Mouse (Mus musculus) stomach, embryonic 15.5 days (tissue): ENCODE measurements at regions not wholly inside any gene's neighbourhood (a gene's known extent, or its start where the extent isn't known, plus 50 kb on each side); places are given as distances from the start of the nearest gene placed in this dataset.

Experiments
- ATAC-seq: fragments of 200-750 bp; cut with Nextera tagmentation; 2 replicates; pipeline ENCODE4 v1.8.0; 2017; ENCODE audit warnings: low read depth, moderate number of reproducible peaks, moderate TSS enrichment; ENCODE audit not compliant: insufficient read depth, low FRiP score
- H3K27ac ChIP-seq: fragments of 300-500 bp; sonication (generic); 2 replicates; pipeline ENCODE4 v1.5.1; 2015; ENCODE audit warnings: mild to moderate bottlenecking, inconsistent platforms
- H3K27me3 ChIP-seq: fragments of 300-500 bp; sonication (generic); replicated peaks from 2 replicates; pipeline ENCODE4 v1.6.1; 2015; ENCODE audit warnings: inconsistent platforms
- H3K36me3 ChIP-seq: fragments of 300-500 bp; sonication (generic); 2 replicates; pipeline ENCODE4 v1.6.1; 2015; ENCODE audit warnings: inconsistent platforms
- H3K4me1 ChIP-seq: fragments of 300-500 bp; sonication (generic); 2 replicates; pipeline ENCODE4 v1.6.1; 2015; ENCODE audit warnings: inconsistent platforms
- H3K4me2 ChIP-seq: fragments of 300-500 bp; sonication (generic); 2 replicates; pipeline ENCODE4 v1.6.1; 2015; ENCODE audit warnings: mild to moderate bottlenecking, inconsistent platforms
- H3K4me3 ChIP-seq: fragments of 300-500 bp; sonication (generic); replicated peaks from 2 replicates; pipeline ENCODE4 v1.5.1; 2015; ENCODE audit warnings: inconsistent platforms
- H3K9ac ChIP-seq: fragments of 300-500 bp; sonication (generic); 2 replicates; pipeline ENCODE4 v1.6.1; 2015; ENCODE audit warnings: inconsistent platforms
- H3K9me3 ChIP-seq: fragments of 300-500 bp; sonication (generic); 2 replicates; pipeline ENCODE4 v1.6.1; 2016; ENCODE audit warnings: inconsistent platforms
- WGBS: fragments of 180-500 bp; shearing (Covaris S2); methylation state at CpG from one replicate; pipeline ENCODE4 v1.1.7; 2015; 5-methylcytosine and 5-hydroxymethylcytosine counted together

DNA sequence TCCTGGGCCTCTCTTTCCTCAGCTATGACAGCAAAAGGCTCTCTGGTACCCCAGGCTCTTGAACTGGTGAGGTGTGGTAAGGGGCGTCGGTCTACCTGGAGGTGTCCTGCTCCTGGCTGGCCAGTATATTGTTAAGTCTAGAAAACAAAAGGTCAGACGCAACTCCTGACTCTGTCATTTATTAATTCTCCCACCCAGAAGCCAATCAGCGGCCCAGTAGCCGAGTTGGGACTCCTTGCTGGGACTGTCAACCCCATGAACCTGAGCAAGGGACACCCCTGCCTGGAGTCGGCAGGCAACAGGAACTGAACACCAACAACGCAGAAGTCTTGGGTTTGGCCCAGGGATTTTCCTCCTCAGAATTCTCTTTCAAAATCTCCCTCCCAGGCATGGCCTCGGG lies 71.1 kb upstream of the Tle3 start:
- no peak overlapping the region for H3K9ac ChIP-seq
- no peak overlapping the region for H3K4me3 ChIP-seq
- no peaks in the 10 kb centered on the region for H3K4me1 ChIP-seq
- no peaks in the 10 kb centered on the region for H3K36me3 ChIP-seq
- H3K27ac ChIP-seq: no peak overlapping the region
- no peaks in the 10 kb centered on the region for H3K27me3 ChIP-seq
- ATAC-seq: no peak
- 85% methylated on average over 8 of the region's 8 CpGs for WGBS
- no peaks in the 10 kb centered on the region for H3K9me3 ChIP-seq
- no peak overlapping the region for H3K4me2 ChIP-seq

GRCm38 (mm10) chr9:61302724-61303123 lies 69.4 kb upstream of the Tle3 start:
- WGBS: 21% methylated on average over 5 of the region's 5 CpGs
- Histone ChIP-seq H3K4me1 (no peaks in the 10 kb centered on the region), H3K36me3 (no peaks in the 10 kb centered on the region), H3K27ac (no peak overlapping the region), H3K9ac (no peak overlapping the region), H3K9me3 (no peaks in the 10 kb centered on the region), H3K4me2 (no peak overlapping the region), H3K4me3 (no peak overlapping the region), H3K27me3 (no peaks in the 10 kb centered on the region)
- no peak for ATAC-seq

- Histone ChIP-seq H3K36me3 (no peaks in the 10 kb centered on the region), H3K27me3 (no peaks in the 10 kb centered on the region), H3K9me3 (no peaks in the 10 kb centered on the region), H3K27ac (no peak overlapping the region), H3K4me1 (no peaks in the 10 kb centered on the region), H3K4me3 (no peak overlapping the region), H3K4me2 (no peak overlapping the region), H3K9ac (no peak overlapping the region)
- 55% methylated on average over 9 of the region's 9 CpGs for whole genome bisulfite sequencing
- ATAC-seq: no peak
These were observed 65.9 kb upstream of the Tle3 start for GRCm38 (mm10) chr9:61306306-61306705.

- no peak for ATAC-seq
- WGBS: 60% methylated on average over 3 of the region's 3 CpGs
- Histone ChIP-seq H3K9me3 (no peaks in the 10 kb centered on the region), H3K4me1 (no peaks in the 10 kb centered on the region), H3K4me3 (no peak overlapping the region), H3K9ac (no peak overlapping the region), H3K27me3 (0 out of 2 replicates have a peak, but pooled peaks cover 4% of the 10 kb centered on the region), H3K36me3 (no peaks in the 10 kb centered on the region), H3K27ac (no peak overlapping the region), H3K4me2 (no peak overlapping the region)
These were observed 63.1 kb upstream of the Tle3 start for GRCm38 (mm10) chr9:61309096-61309495.

GRCm38 (mm10) chr9:61309768-61310493 lies 62.2 kb upstream of the Tle3 start:
- Histone ChIP-seq H3K4me2 (no peak overlapping the region), H3K27me3 (0 out of 2 replicates have a peak, but pooled peaks cover 4% of the 10 kb centered on the region), H3K27ac (no peak overlapping the region), H3K9ac (no peak overlapping the region), H3K9me3 (no peaks in the 10 kb centered on the region), H3K4me1 (peaks cover 7% of the 10 kb centered on the region), H3K4me3 (no peak overlapping the region), H3K36me3 (no peaks in the 10 kb centered on the region)
- ATAC-seq: no peak
- WGBS: 83% methylated on average over 8 of the region's 8 CpGs

GRCm38 (mm10) chr9:61310574-61310973 lies 61.6 kb upstream of the Tle3 start:
- Histone ChIP-seq H3K4me2 (no peak overlapping the region), H3K4me3 (no peak overlapping the region), H3K27ac (no peak overlapping the region), H3K4me1 (peaks cover 14% of the 10 kb centered on the region), H3K27me3 (0 out of 2 replicates have a peak, but pooled peaks cover 4% of the 10 kb centered on the region), H3K36me3 (no peaks in the 10 kb centered on the region), H3K9ac (no peak overlapping the region), H3K9me3 (no peaks in the 10 kb centered on the region)
- WGBS: 71% methylated on average over 5 of the region's 5 CpGs
- no peak for ATAC-seq

GRCm38 (mm10) chr9:61311604-61312003 lies 60.6 kb upstream of the Tle3 start:
- Histone ChIP-seq H3K27ac (no peak overlapping the region), H3K4me2 (no peak overlapping the region), H3K27me3 (0 out of 2 replicates have a peak, but pooled peaks cover 4% of the 10 kb centered on the region), H3K4me3 (no peak overlapping the region), H3K4me1 (peaks cover 24% of the 10 kb centered on the region), H3K9ac (no peak overlapping the region), H3K9me3 (no peaks in the 10 kb centered on the region), H3K36me3 (no peaks in the 10 kb centered on the region)
- 53% methylated on average over 5 of the region's 5 CpGs for WGBS
- ATAC-seq: no peak

DNA sequence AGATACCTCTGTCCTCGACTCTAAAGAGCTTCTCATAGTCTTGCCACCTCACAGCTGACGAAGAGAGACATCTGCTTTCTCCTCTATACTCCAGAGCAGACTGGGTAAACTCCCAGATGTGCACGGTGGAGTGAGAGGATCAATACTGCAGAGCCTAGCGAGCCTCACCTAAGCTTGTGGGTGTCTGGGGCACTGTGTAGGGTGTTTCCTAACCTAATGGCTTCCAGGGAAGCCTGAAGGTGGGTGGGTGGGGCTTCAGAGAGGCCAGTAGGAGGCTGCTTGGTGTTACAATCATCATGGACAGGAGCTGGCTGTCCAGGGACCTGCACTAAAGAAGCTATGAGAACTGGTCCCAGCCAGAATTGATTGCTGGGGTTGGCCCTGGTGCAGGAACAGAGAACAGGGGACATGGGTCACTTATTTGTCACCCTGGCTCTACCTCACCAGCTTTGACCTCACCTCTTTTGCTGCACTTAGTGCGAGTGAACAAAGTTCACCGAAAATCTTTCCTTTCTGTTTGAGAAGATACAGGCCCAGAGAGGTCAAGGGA lies 57.5 kb upstream of the Tle3 start:
- Histone ChIP-seq H3K9ac (no peak overlapping the region), H3K4me1 (peaks cover 30% of the 10 kb centered on the region), H3K36me3 (no peaks in the 10 kb centered on the region), H3K4me2 (no peak overlapping the region), H3K4me3 (no peak overlapping the region), H3K9me3 (no peaks in the 10 kb centered on the region), H3K27me3 (0 out of 2 replicates have a peak, but pooled peaks cover 4% of the 10 kb centered on the region), H3K27ac (peak overlapping the region; percentile 70; the same call in 1 of the 2 replicates)
- ATAC-seq: no peak
- 47% methylated on average over 6 of the region's 6 CpGs for WGBS

GRCm38 (mm10) chr9:61315371-61316298 lies 56.5 kb upstream of the Tle3 start:
- Histone ChIP-seq H3K27ac (peak overlapping the region; percentile 70), H3K9me3 (no peaks in the 10 kb centered on the region), H3K36me3 (no peaks in the 10 kb centered on the region), H3K4me2 (0 out of 2 replicates have a peak overlapping the region, but pooled peaks have one; percentile 6), H3K4me1 (peaks cover 30% of the 10 kb centered on the region), H3K4me3 (no peak overlapping the region), H3K9ac (no peak overlapping the region), H3K27me3 (0 out of 2 replicates have a peak, but pooled peaks cover 6% of the 10 kb centered on the region)
- 29% methylated on average over 17 of the region's 17 CpGs for WGBS
- peak; percentile 54; the same call in 1 of the 2 replicates for ATAC-seq

- 36% methylated on average over 4 of the region's 4 CpGs for WGBS
- H3K36me3 ChIP-seq: no peaks in the 10 kb centered on the region
- peaks cover 30% of the 10 kb centered on the region for H3K4me1 ChIP-seq
- H3K27me3 ChIP-seq: 0 out of 2 replicates have a peak, but pooled peaks cover 6% of the 10 kb centered on the region
- H3K27ac ChIP-seq: no peak overlapping the region
- ATAC-seq: no peak
- no peak overlapping the region for H3K9ac ChIP-seq
- H3K9me3 ChIP-seq: no peaks in the 10 kb centered on the region
- no peak overlapping the region for H3K4me3 ChIP-seq
- H3K4me2 ChIP-seq: no peak overlapping the region
These were observed 55.7 kb upstream of the Tle3 start for GRCm38 (mm10) chr9:61316442-61316841.

- no peak for ATAC-seq
- Histone ChIP-seq H3K4me3 (no peak overlapping the region), H3K27ac (no peak overlapping the region)
These were observed 52.4 kb upstream of the Tle3 start for GRCm38 (mm10) chr9:61319721-61320120.

More at GRCm38 (mm10) chr9:61319721-61320120, 52.4 kb upstream of the Tle3 start:
- H3K27me3 ChIP-seq: 0 out of 2 replicates have a peak, but pooled peaks cover 3% of the 10 kb centered on the region
- H3K9ac ChIP-seq: no peak overlapping the region
- H3K36me3 ChIP-seq: no peaks in the 10 kb centered on the region
- WGBS: 80% methylated on average over 6 of the region's 6 CpGs
- no peak overlapping the region for H3K4me2 ChIP-seq
- no peaks in the 10 kb centered on the region for H3K9me3 ChIP-seq
- peaks cover 39% of the 10 kb centered on the region for H3K4me1 ChIP-seq
